Mouse (Mus musculus): Measurements from ENCODE around the gene Rgs19.

The Rgs19 gene

DNA sequence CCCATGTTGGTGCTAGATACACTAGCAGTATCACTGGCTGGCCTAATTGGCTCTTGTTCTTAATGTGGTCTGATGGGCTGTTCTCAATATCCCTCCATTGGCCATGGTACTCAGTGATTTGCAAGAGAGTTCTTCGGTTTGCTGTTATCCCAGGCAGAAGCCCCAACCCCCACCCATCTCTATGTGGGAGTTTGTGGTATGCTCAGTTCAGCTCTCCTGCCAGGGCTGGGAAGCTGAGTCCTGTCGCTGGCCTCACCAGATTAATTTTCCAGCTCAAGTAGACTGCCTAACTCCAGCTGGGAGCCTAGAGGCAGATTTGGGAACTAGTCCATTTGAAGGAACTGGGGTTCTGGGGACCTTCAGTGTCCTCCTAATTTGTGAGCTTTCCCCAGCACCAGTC, 36.3 kb downstream of the Rgs19 start:
- no peak for DNase-seq (ENCODE audit: extremely low read depth, low read depth, low spot score)

DNA sequence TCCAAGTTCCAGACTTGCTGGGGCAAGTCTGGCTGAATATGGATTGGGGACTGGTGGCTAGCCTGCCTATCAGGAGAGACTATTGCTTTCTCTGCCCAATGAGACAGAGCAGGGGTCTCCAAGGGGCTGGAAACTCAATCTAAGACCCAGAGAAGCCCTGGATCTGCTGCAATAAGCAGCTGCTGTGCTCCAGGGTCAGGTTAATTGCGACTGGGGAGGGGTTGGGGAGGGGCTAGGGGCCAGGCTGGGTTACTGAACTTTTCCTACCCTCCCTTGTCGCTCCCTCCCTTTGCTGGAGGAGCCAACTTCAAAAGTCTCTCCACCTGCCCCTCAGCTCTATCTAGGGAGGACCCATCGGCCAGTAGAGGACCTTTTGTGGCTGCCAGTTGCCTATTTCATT, 37.0 kb downstream of the Rgs19 start, which contains the start of gene Gm29797:
Gene Gm29797 (plus strand): TSS at position 301 of the 400 bp plus-strand sequence.
- no peak for DNase-seq (ENCODE audit: extremely low read depth, low read depth, low spot score)

DNA sequence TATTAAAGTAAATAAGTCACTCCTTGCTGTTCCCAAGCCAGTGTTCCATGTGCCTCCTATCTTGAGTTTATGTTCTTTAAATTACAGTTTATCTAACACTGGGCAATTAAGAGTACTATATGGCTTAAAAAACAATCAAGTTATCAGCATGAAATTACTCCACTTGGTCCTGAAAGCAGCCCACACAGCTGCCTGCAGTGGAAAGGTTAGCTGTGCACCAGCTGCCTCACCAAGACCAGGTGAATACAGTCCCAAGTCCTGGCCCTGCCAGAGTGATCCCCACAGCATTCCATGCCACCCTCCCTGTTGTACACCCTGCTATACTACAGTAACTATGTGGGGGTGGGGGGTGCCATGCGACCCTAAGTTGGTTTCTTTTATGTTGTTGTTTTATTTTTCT, 40.3 kb downstream of the Rgs19 start:
- DNase-seq (ENCODE audit: extremely low read depth, low read depth, low spot score) = no peak

DNA sequence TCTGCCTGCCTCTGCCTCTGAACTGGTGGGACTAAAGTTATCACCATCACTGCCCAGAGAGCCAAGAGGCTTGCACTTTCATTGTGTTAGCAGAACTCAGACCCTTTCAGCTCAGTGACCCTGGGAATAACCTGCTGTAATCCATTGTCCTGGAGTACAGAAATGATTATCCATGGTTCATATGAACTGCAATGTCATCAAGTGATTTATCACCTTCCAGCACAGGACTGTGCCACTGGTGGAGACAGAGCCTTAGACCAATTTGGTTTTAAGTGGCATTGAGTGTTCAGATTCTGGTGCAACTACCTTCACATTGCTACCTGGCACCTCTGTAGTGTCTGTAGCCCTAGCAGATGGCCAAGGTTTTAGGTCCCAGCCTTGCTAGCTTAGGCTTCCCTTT, 40.7 kb downstream of the Rgs19 start:
- no peak for DNase-seq (ENCODE audit: extremely low read depth, low read depth, low spot score)

DNA sequence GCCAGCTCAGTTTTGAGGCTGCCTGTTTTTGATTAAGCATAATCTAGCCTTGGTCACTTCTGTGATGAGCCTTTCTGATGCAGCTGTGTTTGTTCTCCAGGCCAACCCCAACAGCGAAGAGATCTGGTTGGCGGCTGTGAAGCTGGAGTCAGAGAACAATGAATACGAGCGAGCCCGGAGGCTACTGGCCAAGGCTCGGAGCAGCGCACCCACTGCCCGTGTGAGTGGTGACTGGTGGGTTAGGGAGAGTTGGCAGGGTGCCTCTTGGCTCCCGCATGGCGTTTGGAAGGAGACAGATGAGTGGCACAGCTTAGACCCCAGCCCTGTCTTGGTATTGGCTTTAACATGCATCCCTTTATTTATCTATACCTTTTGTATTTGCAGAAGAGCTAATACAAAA, 44.9 kb downstream of the Rgs19 start:
- DNase-seq (ENCODE audit: extremely low read depth, low read depth, low spot score) = no peak

DNA sequence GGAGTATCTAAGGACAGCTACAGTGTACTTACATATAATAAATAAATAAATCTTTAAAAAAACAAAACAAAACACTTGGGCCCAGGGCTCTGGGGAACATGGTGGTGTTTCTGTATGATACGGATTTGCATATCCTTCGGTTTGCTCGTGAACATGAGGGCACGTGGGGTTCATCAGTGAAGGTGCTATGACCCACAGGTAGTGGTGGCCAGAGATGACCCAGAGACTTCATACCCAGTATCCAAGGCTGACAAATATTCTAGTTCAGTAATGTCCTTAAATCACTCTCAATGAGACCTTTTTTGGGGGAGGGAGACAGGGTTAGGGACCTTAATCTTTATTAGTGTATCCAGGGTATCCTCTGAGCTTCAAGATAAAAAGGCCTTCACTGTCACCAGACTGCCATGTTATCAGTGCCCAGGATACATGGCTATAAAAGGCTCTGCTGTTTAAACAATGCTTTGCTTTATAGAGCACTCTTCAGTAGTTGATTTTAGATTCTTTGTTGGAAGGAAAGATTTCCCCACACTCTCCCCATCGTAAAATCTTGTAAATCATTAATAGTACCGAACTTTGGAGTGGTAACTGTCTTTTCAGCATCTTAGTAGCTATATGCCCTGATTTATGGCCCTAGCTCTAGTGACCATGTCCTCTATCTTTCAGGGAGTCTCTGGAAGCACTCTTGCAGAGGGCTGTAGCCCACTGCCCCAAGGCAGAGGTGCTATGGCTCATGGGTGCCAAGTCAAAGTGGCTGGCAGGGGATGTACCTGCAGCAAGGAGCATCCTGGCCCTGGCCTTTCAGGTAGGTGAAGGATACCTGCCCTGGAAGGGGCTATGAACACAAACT, 46.9 kb downstream of the Rgs19 start:
- DNase-seq (ENCODE audit: extremely low read depth, low read depth, low spot score) = no peak

DNA sequence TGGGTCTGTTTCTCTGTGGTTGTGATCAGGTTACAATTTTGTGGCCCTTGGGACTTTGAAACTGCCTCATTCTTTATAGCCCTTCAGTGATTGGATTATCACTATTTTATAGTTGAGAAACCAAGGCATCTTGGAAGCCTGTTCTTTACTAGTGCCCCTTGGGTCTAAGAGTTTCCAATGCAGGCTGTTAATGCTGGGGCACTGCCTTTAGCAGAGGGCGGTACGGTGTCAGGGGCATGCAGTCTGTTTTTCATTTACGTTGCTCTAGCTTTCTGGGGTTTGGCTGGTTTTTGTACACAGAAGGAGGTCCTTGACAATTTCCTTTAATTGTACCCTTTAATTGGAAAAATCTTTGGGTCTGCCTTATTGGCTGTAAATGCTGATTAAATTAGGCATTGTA, 48.1 kb downstream of the Rgs19 start:
- no peak for DNase-seq (ENCODE audit: extremely low read depth, low read depth, low spot score)

DNA sequence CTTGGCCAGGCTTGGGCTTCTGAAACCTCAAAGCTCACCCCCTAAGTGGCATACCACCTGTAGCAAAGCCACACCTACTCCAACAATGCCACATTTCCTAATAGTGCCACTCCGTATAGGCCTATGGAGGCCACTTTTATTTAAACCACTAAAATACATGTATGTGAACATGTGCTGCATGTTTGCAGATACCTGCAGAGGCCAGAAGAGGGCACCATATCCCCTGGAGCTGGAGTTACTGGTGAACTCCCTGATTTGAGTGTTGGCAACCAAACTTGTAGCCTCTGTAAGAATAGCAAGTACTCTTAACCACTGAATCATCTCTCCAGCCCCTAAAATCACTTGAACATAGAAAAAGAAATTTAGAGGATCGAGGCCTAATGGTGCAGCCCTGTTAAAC, 49.4 kb downstream of the Rgs19 start:
- no peak for DNase-seq (ENCODE audit: extremely low read depth, low read depth, low spot score)

All from fat pad, adult 2 months (tissue).